Mouse (Mus musculus) spleen, embryonic (tissue): ENCODE measurements around the gene Aqp12.
"Not testable (repeated sequence)": the region's sequence is repeated elsewhere in the genome, so short reads cannot be mapped to it uniquely, and the experiment has no call there.

Experiments used
- CTCF ChIA-PET: fragments of 350-600 bp; sonication (Branson Sonifier 250); formaldehyde crosslinking; loops from one replicate; lab custom pipeline; 2022; lab: Charles Lee

Gene Aqp12

GRCm38 (mm10) chr1:93006061-93006460, at the start of gene Aqp12:
Aqp12 (plus strand) TSS chr1:93006334.
- CTCF ChIA-PET = no interaction called here

DNA sequence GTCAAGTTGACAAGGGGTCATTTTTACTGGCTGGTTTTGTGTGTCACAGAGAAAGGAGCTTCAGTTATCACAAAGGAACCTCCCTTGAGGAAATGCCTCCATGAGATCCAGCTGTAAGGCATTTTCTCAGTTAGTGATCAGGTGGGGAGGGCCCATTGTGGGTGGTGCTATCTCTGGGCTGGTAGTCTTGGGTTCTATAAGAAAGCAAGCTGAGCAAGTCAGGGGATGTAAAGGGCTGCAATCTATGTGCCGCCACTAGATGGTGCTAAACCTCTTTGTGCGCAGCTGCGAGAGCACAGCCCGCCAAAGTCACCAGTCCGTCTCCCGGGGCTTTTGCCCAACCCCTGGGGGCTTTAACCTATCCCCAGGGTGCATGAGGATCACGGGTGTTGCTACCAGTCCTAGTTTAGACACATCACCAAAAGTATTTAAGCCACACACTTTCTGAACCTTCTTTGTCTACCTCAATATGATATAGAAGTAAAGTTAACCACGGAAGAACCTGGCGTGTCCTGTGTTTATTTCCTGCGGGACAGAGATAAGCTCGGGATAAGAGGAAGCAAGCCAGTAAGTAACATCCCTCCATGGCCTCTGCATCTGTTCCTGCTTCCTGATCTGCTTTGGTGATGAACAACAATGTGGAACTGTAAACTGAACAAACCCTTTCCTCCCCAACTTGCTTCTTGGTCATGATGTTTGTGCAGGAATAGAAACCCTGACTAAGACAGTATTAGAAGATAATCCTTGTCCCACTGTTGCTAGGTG, 49.4 kb upstream of the Aqp12 start:
- CTCF ChIA-PET = not testable (repeated sequence)

GRCm38 (mm10) chr1:92958999-92959398, 47.1 kb upstream of the Aqp12 start:
- CTCF ChIA-PET = no interaction called here

DNA sequence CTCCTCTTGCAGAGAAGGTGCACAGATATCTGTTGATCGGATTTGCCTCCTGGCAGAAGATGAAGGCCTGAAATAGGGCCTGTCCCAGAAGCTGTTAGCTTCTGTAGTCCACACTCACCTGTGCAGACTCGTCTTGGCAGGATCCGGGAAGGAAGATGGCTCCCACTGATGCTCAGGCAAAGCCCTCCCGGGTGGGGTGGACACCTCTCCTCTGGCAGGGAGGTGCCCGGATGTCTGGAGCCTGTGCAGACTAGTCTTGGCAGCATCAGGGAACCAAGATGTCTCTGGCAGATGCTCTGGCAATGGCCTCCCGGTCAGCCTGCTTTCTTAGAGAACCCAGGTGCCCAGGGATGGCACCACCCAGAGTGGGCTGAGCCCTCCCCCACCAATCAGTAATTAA, 35.3 kb upstream of the Aqp12 start:
- CTCF ChIA-PET = not testable (repeated sequence)

- CTCF ChIA-PET = interaction anchor here (0.6 kb wide), 1 partner anchor 578 kb away, joined by 3 read pairs; no protein-coding TSS in a partner anchor
Observed at GRCm38 (mm10) chr1:92971879-92972795, 34.0 kb upstream of the Aqp12 start.

DNA sequence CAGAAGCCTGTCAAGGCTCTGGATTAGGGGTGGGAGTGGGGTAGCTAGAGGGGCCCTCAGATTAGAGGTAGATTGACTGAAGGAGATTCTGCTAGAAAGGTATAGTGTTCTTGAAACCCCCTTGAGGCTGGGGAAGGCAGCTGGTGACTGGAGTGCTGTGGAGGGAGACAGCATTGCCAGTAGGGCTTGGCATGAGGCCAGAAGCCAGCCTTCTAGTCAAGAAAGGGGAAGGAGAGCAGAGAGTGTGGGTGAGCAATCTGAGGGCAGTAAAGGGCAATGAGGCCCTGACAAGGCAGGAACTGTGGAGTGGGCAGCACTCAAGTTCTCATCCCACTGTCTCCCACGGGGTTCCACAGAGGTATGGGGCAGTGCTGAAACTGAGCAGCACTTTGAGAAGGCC, 33.3 kb upstream of the Aqp12 start:
- CTCF ChIA-PET = interaction anchor here (0.6 kb wide), 1 partner anchor 579 kb away, joined by 3 read pairs; no protein-coding TSS in a partner anchor

DNA sequence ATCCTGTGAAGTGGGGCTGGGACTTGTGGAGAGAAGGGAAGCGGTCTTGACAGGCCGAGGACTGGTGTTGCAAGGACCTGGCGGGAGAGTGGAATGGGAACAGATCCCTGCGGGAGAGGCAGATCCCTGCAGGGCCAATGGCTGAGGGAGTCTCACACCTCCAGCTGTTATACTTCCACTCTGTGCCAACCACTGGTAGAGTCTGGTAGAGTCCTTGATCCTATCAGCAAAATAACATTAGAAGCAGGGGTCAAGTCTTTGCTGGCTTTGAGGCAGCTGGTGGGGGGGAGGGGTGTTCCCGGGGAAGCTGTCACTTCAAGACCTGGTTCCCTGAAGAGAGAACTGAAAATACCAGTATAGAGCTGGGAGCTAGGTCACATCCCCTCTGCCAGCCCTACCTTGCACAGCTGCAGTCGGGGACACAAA, 30.0 kb upstream of the Aqp12 start:
- CTCF ChIA-PET = no interaction called here

DNA sequence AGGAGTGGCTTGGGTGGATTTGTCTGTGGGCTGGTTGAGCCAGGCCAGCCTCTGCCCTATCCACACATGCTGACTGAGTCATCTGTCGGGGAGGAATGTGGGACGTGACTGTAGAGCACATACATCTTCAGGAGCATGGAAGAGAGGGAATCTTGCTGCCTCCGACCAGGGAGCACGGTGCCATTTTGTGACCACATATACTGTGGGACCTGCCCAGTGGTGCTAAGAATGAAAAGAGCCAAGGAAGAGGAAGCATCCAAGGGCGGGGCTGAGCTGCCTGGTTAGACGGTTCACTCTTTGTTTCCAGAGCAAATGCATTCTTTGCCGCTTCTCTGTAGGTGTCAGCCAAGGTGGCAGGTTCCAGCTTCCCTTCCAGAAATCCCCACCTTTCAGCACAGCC, 27.5 kb upstream of the Aqp12 start:
- CTCF ChIA-PET = no interaction called here

- CTCF ChIA-PET = no interaction called here
Observed at GRCm38 (mm10) chr1:92979073-92979602, 27.0 kb upstream of the Aqp12 start.

- CTCF ChIA-PET = no interaction called here
Observed at GRCm38 (mm10) chr1:92981056-92981845, 24.9 kb upstream of the Aqp12 start.

DNA sequence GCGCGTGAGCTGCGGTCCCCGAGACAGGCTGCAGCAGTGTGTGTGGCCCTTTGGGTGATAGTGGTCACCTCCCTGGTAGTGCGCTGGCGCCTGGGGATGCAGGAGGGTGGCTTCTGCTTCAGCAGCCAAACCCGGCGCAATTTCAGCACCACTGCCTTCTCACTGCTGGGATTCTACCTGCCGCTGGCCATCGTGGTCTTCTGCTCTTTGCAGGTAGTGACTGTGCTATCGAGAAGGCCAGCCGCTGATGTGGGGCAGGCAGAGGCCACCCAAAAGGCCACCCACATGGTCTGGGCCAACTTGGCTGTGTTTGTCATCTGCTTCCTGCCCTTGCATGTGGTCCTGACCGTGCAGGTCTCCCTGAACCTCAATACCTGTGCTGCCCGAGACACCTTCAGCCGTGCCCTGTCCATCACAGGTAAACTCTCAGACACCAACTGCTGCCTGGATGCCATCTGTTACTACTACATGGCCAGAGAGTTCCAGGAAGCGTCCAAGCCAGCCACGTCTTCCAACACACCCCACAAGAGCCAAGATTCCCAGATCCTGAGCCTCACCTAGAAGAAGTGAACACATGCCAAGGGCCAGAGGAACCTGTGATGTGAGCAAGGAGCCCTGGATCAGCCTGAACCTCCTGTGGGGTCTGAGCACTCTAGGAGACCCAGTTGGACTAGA, 23.1 kb upstream of the Aqp12 start:
- CTCF ChIA-PET = no interaction called here

DNA sequence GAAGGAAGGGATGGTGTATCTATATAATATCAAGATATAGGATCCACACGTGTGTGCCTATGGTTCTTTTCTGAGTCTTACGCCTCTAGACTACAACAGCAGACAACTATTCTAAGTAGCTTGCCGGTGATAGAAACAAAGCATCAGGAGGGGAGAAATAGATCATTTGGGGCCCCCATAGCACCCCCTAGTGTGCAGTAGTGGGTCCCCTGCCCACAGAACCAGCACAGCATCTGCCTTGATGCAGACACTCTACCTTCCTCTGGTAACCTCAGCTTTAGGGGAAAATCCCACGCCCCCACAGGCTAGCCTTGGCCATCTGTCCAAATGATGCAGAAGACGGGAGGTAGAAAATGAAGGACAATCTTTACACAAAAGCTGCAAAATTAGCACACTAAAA, 21.1 kb upstream of the Aqp12 start:
- CTCF ChIA-PET = no interaction called here

- CTCF ChIA-PET = no interaction called here
Observed at GRCm38 (mm10) chr1:92988894-92989293, 17.2 kb upstream of the Aqp12 start.

- CTCF ChIA-PET = no interaction called here
Observed at GRCm38 (mm10) chr1:92989891-92990290, 16.2 kb upstream of the Aqp12 start.

DNA sequence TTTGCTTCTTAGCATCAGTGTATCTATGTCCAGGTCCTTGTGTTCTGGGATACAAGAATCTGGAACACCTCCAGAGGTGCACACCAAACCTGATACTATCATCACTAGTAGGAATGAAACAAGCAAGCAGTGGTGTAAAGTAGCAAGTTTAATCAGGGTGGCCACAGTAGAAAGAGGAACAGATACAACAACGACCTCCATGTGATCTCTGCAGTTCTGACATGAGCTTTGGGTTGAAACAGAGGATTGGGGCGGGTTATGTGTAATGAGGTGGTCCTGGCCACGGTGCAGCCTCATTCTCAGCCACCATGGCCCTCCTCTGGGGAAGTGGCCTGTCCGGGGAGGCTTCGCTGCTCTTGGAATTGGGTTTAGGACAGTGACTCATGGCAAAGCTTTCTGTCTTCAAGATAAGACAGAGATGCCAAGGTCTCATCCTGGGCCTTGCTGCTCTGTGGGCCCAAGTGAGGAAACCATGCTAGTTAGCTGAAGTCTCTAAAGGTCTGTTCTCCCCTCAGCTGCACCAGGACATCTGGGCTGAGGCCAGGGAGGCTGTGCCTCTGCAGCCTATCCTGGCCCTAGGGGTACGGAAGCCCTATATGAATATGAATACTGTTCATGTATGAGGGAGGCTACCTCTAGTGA, 13.8 kb upstream of the Aqp12 start:
- CTCF ChIA-PET = no interaction called here

- CTCF ChIA-PET = no interaction called here
Observed at GRCm38 (mm10) chr1:92992880-92993279, 13.3 kb upstream of the Aqp12 start.

GRCm38 (mm10) chr1:93009196-93009595, 3.1 kb downstream of the Aqp12 start:
- CTCF ChIA-PET = no interaction called here

DNA sequence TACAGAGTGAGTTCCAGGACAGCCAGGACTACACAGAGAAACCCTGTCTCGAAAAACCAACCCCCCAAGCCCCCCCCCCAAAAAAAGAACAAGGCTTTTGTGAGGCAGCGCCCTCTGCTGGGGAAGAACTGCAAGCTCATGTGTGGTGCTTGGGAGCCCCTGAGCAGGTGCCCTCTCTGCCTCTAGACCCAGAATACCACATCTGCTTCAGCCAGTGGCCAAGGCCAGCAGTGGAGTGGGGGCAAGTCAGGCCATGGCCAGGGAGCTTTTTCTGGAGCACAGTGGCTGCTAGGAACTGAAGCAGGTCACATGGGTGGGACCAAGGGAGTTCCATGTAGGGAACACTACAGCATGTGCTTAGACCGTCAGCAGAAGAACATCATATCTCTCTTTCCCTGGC, 4.6 kb downstream of the Aqp12 start:
- CTCF ChIA-PET = no interaction called here

DNA sequence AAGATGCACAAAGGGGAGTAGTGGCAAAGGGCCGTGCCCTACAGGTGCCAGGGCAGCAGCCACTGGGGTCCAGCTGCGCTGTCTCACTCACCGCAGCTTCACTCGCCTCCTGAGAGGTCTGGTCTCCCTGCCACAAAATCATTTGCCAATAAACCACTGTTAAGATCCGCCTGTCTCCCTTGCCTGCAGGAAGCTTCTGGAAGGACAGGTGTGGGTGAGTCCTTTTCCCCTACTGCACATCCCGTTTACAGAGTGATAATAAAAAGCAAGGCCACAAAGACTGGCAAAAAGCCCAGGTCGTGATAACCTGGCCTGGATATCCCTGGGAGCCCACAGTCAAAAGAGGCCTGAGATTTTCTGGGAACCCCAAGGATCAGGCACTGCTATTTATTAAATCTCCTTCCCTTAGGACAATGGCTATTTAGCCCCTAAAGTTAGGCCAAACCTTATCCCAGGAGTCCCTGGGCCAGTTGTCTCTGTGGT, 6.0 kb downstream of the Aqp12 start:
- CTCF ChIA-PET = no interaction called here

GRCm38 (mm10) chr1:93013367-93013766, 7.2 kb downstream of the Aqp12 start:
- CTCF ChIA-PET = no interaction called here
